Comparison of ENCODE assay signal across 10 mouse cellular contexts in genomic region chr5:149552742-149553141, GRCm38 (mm10). TPM values are rescaled to one million over a fixed set of nuclear protein-coding genes. Genes with fewer than 3 reads are reported as not detected.
A peak's percentile ranks its signal among the peaks of the same experiment; 100 is the strongest.
DNase-seq lines count a peak whose midpoint lies in the region; TF ChIP-seq lines count a peak whose summit lies in the region.
"Had no signal": no experiment of that assay in that cellular context is flagged by ENCODE, and none has a peak within 500 bp of the region (broad histone marks: within the 10 kb centered on the region; RNA-seq: fewer than 3 reads in every experiment).

No protein-coding gene starts in this region.

- TF ChIP-seq CTCF in E14TG2a.4 (conservative IDR thresholded peaks at IDR 0.05; ENCODE audit: low read length) = peak; percentile 82
- TF ChIP-seq CTCF in brain, embryonic 14.5 days (IDR thresholded peaks at IDR 0.05; ENCODE audit: borderline replicate concordance, extremely low read depth, insufficient read depth, insufficient read length) = peak; percentile 65

- H3K4me1 ChIP-seq in E14TG2a.4 (replicated peaks; ENCODE audit: low read depth, low read length) = peaks cover 53% of the 10 kb centered on the region

- TF ChIP-seq POLR2A in brain, embryonic 14.5 days (IDR thresholded peaks at IDR 0.05; ENCODE audit: borderline replicate concordance, extremely low read depth, insufficient read depth, insufficient read length, poor library complexity, severe bottlenecking) = no peak

- H3K9me3 ChIP-seq in E14TG2a.4 (ENCODE audit: low read length) = peaks cover 9% of the 10 kb centered on the region

- no peaks in the 10 kb centered on the region for H3K36me3 ChIP-seq in E14TG2a.4 (ENCODE audit: insufficient read depth, low read length)

- no peak overlapping the region for H3K4me3 ChIP-seq in E14TG2a.4 (replicated peaks; ENCODE audit: low read length)

- H3K27me3 ChIP-seq in E14TG2a.4 (ENCODE audit: insufficient read depth, low read length) = no peaks in the 10 kb centered on the region; the same call in 1 of the 2 replicates

- peak; percentile 11 for DNase-seq in kidney, adult 18-20 months
- DNase-seq in kidney, adult 11 months = no peak
- DNase-seq in brain, embryonic 14.5 days (ENCODE audit: low read depth) = no peak
- peak; percentile 1 to 17 for DNase-seq in natural killer cell, adult 2 months (ENCODE audit: low spot score in 2 of 2)
- no peak for DNase-seq in adipocyte (ENCODE audit: low spot score)
- no peak for DNase-seq in frontal cortex, postnatal 10 days (ENCODE audit: low spot score in 2 of 2)
- no peak for DNase-seq in urinary bladder, postnatal 25 days (ENCODE audit: low spot score)
- DNase-seq: spleen, adult 18-20 months had no signal

RNA-seq across cellular contexts. Expression of gene Wdr95, which starts 24.3 kb away (rescaled TPM):
- 0.37 and 0.42 TPM in 2 replicates for polyA plus RNA-seq in brain, embryonic 14.5 days (2012; rRNA removed)
- polyA plus RNA-seq: large intestine, adult 2 months had no signal

Comparison
In these comparisons a context has a peak if more than half of its experiments do, and no peak if none do; other contexts are left out.
1. DNase-seq: peak in kidney, adult 18-20 months (single experiment) and natural killer cell, adult 2 months (2 of 2); none in kidney, adult 11 months (single experiment), brain, embryonic 14.5 days (single experiment), adipocyte (single experiment), frontal cortex, postnatal 10 days (0 of 2) and urinary bladder, postnatal 25 days (single experiment).